23 mouse cellular contexts compared by ENCODE assay signal in the genomic region with DNA sequence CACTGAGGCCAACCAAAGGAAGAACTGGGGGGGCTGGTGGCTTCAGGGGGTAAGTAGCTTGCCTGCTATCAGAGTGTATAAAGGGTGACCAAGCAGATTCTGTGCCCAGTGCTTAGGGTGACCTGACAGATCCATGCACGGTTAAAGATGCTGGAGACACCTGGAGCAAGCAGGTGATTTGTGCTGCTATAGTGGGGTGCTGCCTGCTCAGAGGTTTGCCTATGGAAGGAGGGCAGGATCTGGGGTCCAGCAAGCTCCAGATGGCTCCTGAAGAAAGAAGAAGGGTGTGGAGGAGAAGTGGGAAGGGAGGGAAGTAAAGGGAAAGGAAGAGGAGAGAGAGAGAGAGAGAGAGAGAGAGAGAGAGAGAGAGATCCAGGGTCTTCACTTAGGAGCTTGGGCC.
"Had no signal": no experiment of that assay in that cellular context is flagged by ENCODE, and none has a peak within 500 bp of the region (broad histone marks: within the 10 kb centered on the region; RNA-seq: fewer than 3 reads in every experiment).

No protein-coding gene starts in this region.

- H3K27ac ChIP-seq: heart, embryonic 10.5 days; hindbrain, embryonic 13.5 days; hindbrain, embryonic 15.5 days; hindbrain, postnatal 0 days; kidney, embryonic 15.5 days; kidney, postnatal 0 days; limb, embryonic 13.5 days; limb, embryonic 15.5 days; liver, embryonic 12.5 days had no signal

- H3K4me1 ChIP-seq: hindbrain, embryonic 15.5 days; liver, embryonic 12.5 days had no signal

- ATAC-seq: hindbrain, postnatal 0 days; intestine, embryonic 16.5 days; liver, embryonic 12.5 days had no signal

- DNase-seq: gastrocnemius, postnatal 14 days; heart, adult 18-20 months; heart, postnatal 10 days; heart, postnatal 36 days; kidney, adult 11 months; kidney, adult 2 months; kidney, adult 9 months; kidney, postnatal 14 days; kidney, postnatal 36 days; layer of hippocampus, adult 9-11 months; layer of hippocampus, postnatal 36 days; left cerebral cortex, postnatal 4 days had no signal

- H3K27me3 ChIP-seq: hindbrain, embryonic 15.5 days; kidney, embryonic 15.5 days; limb, embryonic 13.5 days; limb, embryonic 15.5 days; liver, embryonic 12.5 days had no signal

- H3K9me3 ChIP-seq: heart, embryonic 10.5 days; heart, embryonic 12.5 days; hindbrain, embryonic 13.5 days; hindbrain, embryonic 15.5 days; kidney, embryonic 15.5 days; limb, embryonic 13.5 days; limb, embryonic 15.5 days; liver, embryonic 12.5 days had no signal

- H3K9ac ChIP-seq: heart, embryonic 12.5 days; hindbrain, embryonic 13.5 days; hindbrain, embryonic 15.5 days; kidney, embryonic 15.5 days; limb, embryonic 13.5 days; limb, embryonic 15.5 days; liver, embryonic 12.5 days had no signal

- H3K36me3 ChIP-seq: heart, embryonic 10.5 days; heart, embryonic 12.5 days; hindbrain, embryonic 13.5 days; hindbrain, embryonic 15.5 days; kidney, embryonic 15.5 days; limb, embryonic 13.5 days; limb, embryonic 15.5 days; liver, embryonic 12.5 days had no signal

- H3K4me2 ChIP-seq: heart, embryonic 12.5 days; hindbrain, embryonic 13.5 days; hindbrain, embryonic 15.5 days; kidney, embryonic 15.5 days; limb, embryonic 13.5 days; limb, embryonic 15.5 days; liver, embryonic 12.5 days had no signal

- H3K4me3 ChIP-seq: heart, embryonic 10.5 days; heart, embryonic 12.5 days; hindbrain, embryonic 13.5 days; hindbrain, embryonic 15.5 days; kidney, embryonic 15.5 days; limb, embryonic 13.5 days; limb, embryonic 15.5 days; liver, embryonic 12.5 days had no signal
